Mouse (Mus musculus) neural tube, embryonic 13.5 days (tissue): ENCODE results near the gene Gm5640. TPM values are rescaled to one million over a fixed set of nuclear protein-coding genes. Genes with fewer than 3 reads are reported as not detected.
"Not testable (repeated sequence)": the region's sequence is repeated elsewhere in the genome, so short reads cannot be mapped to it uniquely, and the experiment has no call there.

Experiments
- ATAC-seq: fragments of 200-750 bp; cut with Nextera tagmentation; 2 replicates; pipeline ENCODE4 v1.8.0; 2017; ENCODE audit warnings: low read depth, mild to moderate bottlenecking, moderate TSS enrichment, moderate library complexity
- H3K27ac ChIP-seq: fragments of 300-500 bp; sonication (generic); replicated peaks from 2 replicates; pipeline ENCODE4 v1.5.1; 2015; ENCODE audit warnings: moderate library complexity, mild to moderate bottlenecking, inconsistent platforms
- H3K27me3 ChIP-seq: fragments of 300-500 bp; sonication (generic); 2 replicates; pipeline ENCODE4 v1.6.1; 2015; ENCODE audit warnings: mild to moderate bottlenecking, inconsistent platforms
- H3K36me3 ChIP-seq: fragments of 300-500 bp; sonication (generic); 2 replicates; pipeline ENCODE4 v1.6.1; 2015; ENCODE audit warnings: mild to moderate bottlenecking, inconsistent platforms
- H3K4me1 ChIP-seq: fragments of 300-500 bp; sonication (generic); replicated peaks from 2 replicates; pipeline ENCODE4 v1.6.1; 2015; ENCODE audit warnings: inconsistent platforms
- H3K4me2 ChIP-seq: fragments of 300-500 bp; sonication (generic); 2 replicates; pipeline ENCODE4 v1.6.1; 2015; ENCODE audit warnings: inconsistent platforms, mild to moderate bottlenecking, moderate library complexity
- H3K4me3 ChIP-seq: fragments of 300-500 bp; sonication (generic); 2 replicates; pipeline ENCODE4 v1.5.1; 2015; ENCODE audit warnings: mild to moderate bottlenecking, inconsistent platforms
- H3K9ac ChIP-seq: fragments of 300-500 bp; sonication (generic); 2 replicates; pipeline ENCODE4 v1.6.1; 2015; ENCODE audit warnings: moderate library complexity, mild to moderate bottlenecking, inconsistent platforms
- H3K9me3 ChIP-seq: fragments of 300-500 bp; sonication (generic); 2 replicates; pipeline ENCODE4 v1.6.1; 2016; ENCODE audit warnings: inconsistent platforms
- WGBS: fragments of 180-500 bp; shearing (Covaris S2); methylation state at CpG from one replicate; pipeline ENCODE4 v1.1.7; 2015; 5-methylcytosine and 5-hydroxymethylcytosine counted together
- polyA plus RNA-seq: library from polyadenylated mRNA; unstranded; fragments of >200 nt; fragmentation: Nextera tagmentation; extraction: Ambion mirVana; gene quantifications from 2 replicates; pipeline ENCODE4 v1.2.1, GENCODE M21; 2015

Gm5640 gene
- 0.11 TPM in 1 of 2 replicates, not detected in the other for polyA plus RNA-seq

DNA sequence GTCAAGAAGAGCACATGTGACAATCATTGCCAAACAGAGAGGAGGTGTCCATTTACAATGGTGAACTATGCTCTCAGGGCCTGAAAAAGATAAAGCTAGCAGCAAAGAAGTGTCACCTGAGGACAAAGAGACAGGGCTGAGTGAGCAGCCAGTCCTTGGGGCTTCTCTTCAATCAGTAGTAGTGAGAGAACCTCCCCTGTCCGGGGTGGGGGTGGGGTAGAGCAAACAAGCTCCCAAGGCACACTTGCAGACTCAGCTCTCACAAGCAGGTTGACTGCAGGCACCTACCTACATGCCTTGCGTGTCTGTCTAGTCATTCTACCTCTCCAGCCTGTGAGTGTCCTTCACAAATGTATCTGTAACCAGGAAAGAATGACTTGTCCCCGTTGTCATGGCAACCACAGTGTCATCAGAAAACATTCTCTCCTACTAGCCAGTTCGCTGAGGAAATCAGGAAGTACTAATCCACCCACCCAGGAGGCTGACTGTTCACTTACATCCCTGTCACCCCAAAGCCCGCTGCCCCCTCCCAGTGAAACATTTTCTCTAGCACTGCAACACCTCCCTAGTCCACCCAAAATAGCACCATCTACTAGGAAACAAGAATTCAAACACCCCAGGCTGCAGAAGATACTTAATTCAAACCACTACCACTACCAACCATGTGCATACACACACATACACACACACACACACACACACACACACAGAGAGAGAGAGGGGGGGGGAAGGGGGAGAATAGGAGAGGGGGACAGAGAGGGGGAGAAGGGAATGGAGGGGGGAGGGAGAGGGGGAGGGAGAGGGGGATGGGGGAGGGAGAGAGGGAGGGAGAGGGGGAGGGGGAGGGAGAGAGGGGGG is at the start of gene Gm5640:
Gene Gm5640, minus strand, starts transcription at position 170 of the 858 bp plus-strand sequence.
- H3K27ac ChIP-seq, H3K4me3 ChIP-seq, H3K9me3 ChIP-seq, H3K4me1 ChIP-seq, H3K4me2 ChIP-seq, H3K9ac ChIP-seq, H3K27me3 ChIP-seq, ATAC-seq, H3K36me3 ChIP-seq: not testable (repeated sequence)
- 79% methylated on average over 2 of the region's 5 CpGs for WGBS

DNA sequence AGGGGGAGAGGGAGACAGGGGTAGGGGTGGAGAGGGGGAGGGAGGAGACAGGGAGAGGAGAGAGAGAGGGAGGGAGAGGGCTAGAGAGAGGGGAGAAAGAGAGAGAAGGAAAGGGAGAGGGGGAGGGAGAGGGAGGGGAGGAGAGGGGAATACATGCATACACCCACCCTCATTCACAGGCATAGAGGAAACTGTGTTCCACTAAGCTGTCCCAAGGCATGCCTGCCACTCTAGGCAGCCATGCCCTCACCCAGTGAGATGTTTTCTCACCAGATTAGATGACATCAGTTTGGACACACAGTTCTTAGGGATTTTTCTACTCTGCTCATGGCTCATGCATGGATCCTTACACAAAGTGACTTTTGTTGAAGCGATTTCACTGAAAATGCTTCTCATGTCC is 958 bp upstream of the Gm5640 start:
- not testable (repeated sequence) for H3K27ac ChIP-seq, H3K9me3 ChIP-seq, ATAC-seq, H3K27me3 ChIP-seq, H3K9ac ChIP-seq, H3K4me2 ChIP-seq, H3K4me1 ChIP-seq, H3K36me3 ChIP-seq, H3K4me3 ChIP-seq
- no CpG with 5 or more reads among the region's 1 CpGs for WGBS

DNA sequence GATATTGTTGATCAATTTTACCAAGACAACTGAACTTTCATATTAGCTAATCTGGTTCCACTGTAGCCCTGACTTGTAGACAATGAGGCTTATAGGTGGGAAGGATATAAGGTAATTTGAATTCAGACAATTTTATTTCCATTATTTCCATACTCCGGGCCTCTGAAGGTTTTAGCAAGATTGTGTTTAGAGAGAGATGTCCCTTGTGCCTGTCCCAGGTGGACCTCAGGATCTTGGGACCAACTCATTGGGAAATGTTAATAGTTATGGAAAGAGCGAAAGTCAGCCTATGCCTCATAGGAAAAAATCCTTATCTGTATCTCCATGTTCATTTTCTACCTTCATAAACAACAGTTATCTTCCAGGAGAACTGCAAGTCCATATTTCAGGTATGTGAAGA is 53.1 kb downstream of the Gm5640 start, which contains the start of gene Olfr1325:
Gene Olfr1325, plus strand, starts transcription at position 301 of the 400 bp plus-strand sequence.
- Histone ChIP-seq H3K4me1 (no peaks in the 10 kb centered on the region), H3K9me3 (no peaks in the 10 kb centered on the region), H3K4me2 (no peak within 1 kb of the TSS), H3K27me3 (no peaks in the 10 kb centered on the region), H3K36me3 (no peaks in the 10 kb centered on the region), H3K4me3 (no peak within 1 kb of the TSS), H3K27ac (no peak within 1 kb of the TSS), H3K9ac (no peak within 1 kb of the TSS)
- 91% methylated on average over 2 of the region's 2 CpGs for WGBS
- ATAC-seq: no peak

Other genes starting within 250 kb of the Gm5640 start
- 53.6 and 54.0 TPM in 2 replicates for gene G6pdx, start 216.4 kb downstream of the Gm5640 start, polyA plus RNA-seq
- 0.52 TPM in 1 of 2 replicates, not detected in the other for gene Gm6880, start 164.2 kb downstream of the Gm5640 start, polyA plus RNA-seq
- gene Olfr1326-ps1, start 70.7 kb downstream of the Gm5640 start, polyA plus RNA-seq: not detected in 2 replicates
- not detected in 2 replicates for gene Olfr1325, start 53.0 kb downstream of the Gm5640 start, polyA plus RNA-seq
- not detected in 2 replicates for gene Gm6890, start 95.3 kb upstream of the Gm5640 start, polyA plus RNA-seq
- gene Gm5936, start 191.6 kb upstream of the Gm5640 start, polyA plus RNA-seq: 0.15 TPM in 1 of 2 replicates, not detected in the other